Mouse (Mus musculus) cerebellum, adult 2 months (tissue): ENCODE results near the gene Jup.

Experiments
- CTCF ChIP-seq: fragments of 200-500 bp; IDR thresholded peaks from 2 replicates; pipeline ENCODE4 v1.5.1; 2011; ENCODE audit warnings: low read depth, mild to moderate bottlenecking, control low read depth, low read length, moderate library complexity, borderline replicate concordance; ENCODE audit not compliant: insufficient read depth
- POLR2A ChIP-seq: fragments of 200-500 bp; IDR thresholded peaks from 2 replicates; pipeline ENCODE4 v1.6.1; 2011; ENCODE audit warnings: low read length, control low read depth, borderline replicate concordance; ENCODE audit not compliant: insufficient read depth

GRCm38 (mm10) chr11:100320172-100320630, 77.4 kb downstream of the Jup start:
- TF ChIP-seq CTCF (no peak), POLR2A (peak; percentile 63)
